Mouse (Mus musculus): ENCODE results near the gene Creg1.
"Not testable (repeated sequence)": the region's sequence is repeated elsewhere in the genome, so short reads cannot be mapped to it uniquely, and the experiment has no call there.

Creg1 gene

DNA sequence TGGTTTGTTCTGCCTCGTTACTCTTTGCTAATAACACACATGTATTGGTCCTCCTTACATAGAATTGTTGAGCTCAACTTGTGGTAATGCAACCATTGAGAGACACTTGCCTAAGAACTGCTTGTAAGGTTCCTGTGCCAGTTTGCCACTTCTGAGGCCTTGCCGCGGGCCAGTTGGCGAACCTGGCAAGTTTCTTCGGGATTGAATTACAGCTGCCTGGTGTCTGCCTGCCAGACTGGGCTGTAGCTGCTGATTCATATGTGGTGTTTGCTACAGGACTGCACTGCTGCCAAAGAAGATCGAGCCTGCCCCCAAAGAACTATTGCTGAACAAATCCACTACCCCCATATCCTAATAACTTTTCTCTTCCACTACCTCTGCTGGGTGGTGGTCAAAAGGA, 9.3 kb upstream of the Creg1 start:
- DNase-seq = no peak

DNA sequence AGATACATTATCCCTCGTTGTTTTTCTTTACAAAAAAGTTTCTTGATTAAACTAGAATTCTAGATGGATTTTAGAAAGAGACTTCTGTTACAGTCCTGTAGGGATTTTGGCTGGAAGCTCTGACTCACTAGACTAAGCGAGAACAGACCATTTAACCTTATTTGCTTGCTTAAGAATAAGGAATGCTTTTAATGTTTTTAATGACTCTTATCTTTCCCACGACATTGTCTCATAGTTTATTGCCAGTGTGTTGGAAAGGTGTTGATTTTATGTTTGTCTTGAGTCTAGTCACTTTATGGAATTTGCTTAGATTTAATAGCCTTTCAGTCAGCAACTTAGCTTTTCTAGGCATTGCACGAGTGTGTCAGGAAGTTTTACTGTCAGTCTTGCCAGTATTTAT, 8.4 kb upstream of the Creg1 start:
- no peak for DNase-seq

DNA sequence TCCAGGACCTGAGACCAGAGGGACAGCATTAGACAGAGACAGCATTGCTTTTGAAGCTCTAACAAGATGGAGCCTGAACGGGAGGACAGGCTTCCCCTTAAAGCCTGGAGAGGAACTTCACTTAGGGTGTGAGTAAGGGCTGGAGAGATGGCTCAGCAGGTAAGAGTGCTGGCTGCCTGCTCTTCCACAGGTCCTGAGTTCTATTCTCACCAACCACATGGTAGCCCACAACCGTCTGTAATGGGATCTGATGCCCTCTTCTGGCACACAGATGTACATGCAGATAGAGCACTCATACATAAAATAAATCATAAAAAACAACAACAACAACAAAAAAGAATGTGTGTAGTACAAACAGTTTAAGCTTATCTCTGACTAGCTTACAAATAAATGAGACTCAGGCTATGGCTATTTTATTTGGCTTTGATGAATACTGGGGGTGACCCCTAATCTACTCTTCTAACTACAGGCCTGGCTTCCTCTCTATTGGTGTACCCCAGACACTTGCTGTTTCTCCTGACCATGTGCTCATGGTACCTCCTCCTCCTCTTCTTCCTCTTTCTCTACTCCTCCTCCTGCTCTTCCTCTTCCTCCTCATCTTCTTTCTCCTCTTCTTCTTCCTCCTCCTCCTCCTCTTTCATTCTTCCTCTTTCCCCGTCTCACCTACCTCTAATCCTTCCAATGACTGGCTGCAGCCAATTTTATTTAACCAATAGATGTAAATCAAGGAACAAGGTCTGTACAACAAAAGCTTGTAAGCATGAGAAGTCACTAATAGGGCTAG, 1.8 kb upstream of the Creg1 start:
- no peak for DNase-seq

DNA sequence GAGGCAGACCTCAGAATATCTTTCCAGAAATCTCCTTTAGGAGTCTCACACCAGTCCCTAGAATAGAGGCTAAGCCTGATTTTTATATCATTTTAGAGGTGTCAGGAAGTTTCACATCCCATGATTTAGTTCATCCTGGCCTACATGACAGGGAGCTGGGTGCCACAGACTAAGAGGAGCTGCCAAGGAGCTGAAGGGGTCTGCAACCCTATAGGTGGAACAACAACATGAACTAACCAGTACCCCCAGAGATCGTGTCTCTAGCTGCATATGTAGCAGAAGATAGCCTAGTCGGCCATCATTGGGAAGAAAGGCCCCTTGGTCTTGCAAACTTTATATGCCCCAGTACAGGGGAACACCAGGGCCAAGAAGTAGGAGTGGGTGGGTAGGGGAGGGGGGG, 1.0 kb upstream of the Creg1 start:
- DNase-seq = not testable (repeated sequence)

DNA sequence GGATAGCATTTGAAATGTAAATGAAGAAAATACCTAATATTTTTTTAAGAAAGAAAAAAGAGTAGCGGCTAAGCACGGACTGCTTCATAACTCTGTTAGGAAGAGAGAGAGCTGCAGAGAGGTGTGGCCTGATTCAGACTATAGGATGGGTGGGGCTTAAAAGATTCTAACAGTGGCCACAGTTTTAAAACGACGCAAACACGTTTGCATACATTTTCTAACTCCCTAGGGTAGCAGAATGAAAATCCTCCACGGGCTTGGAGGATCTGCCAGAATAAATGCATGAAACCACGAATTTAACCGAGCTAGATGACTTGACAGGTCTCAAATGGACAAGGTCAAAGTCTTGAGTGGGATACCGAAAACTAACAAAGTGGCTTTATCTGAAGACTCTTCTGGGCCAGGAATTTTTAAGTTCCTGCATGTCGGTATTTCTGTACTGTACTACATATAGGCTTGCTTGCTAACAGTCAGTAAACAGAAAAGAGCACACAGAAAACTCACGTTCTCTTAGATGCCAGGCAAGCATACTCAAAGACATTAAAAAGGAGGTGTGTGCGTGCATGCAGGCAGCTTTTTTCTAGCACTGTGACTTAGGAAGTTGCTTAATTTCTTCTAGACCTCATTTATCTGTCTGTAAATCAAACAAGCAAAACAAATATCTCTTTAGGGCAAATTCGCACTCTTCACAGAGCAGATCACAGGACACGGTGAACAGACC, 472 bp upstream of the Creg1 start:
- DNase-seq = no peak

DNA sequence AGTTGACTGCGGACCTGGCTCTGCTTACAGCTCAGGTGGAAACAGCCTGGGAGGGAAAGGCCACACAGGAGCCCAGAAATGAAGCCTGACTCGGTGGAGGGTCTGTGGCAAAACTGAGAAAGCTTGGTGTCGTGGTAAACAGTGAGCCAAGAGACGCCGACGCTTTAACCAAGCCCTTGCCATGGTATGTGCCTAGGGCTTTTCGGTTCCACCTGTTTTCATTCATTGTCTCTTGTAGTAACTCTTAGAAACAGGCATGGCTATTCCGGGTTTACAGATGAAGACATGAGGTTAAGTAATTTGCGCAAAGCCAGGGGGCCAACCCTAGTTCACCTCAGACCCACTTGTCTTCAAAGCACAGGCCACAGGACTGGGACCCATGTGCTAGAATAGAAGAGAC, 1.0 kb downstream of the Creg1 start:
- DNase-seq = no peak

DNA sequence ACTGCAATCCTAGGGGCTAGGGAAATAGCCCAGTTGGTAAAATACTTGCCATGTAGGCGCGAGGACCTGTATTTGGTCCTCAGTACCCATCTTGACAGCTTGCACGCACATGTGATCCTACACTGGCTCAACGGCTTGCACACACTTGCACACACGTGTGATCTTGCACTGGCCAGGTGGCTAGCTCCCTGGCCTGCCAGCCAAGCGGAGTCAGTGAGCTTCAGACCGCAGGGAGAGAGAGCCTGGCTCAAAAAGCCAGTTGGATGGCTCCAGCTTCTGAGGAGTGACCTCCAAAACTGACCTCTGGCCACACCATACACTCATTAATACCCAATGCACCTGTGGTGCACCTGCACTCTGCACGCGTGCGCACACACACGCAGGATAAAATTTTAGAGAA, 1.5 kb downstream of the Creg1 start:
- DNase-seq = no peak

DNA sequence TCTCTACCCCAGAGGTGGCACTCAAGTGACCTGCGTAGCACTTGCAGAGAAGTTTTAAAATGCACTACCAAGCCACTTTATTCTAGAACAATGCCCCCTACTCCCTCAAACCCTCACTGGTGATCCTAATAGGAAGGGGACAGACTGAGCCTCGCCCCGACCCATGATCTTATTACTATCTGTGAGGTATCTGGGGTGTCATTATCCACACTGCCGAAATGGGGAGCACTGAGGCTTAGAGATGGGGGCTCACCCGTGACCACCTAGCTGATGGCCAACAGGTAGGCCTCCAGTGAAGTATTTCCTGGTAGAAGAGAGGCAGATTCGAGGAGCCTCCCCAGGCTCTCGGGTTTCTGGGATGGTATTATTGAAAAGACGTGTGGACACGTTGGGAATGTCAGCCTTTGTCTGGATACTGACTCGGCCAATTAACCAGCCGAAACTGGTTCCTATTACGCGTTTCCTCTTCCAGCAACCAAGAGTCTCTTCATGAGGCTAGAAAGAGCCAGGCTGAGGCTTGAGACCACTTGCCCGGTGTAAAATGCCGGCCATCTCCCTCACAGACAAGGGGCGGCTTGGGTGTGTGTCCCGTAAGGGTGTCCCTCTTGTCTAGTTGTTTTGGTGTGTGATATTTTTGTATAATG, 2.2 kb downstream of the Creg1 start:
- DNase-seq = no peak

DNA sequence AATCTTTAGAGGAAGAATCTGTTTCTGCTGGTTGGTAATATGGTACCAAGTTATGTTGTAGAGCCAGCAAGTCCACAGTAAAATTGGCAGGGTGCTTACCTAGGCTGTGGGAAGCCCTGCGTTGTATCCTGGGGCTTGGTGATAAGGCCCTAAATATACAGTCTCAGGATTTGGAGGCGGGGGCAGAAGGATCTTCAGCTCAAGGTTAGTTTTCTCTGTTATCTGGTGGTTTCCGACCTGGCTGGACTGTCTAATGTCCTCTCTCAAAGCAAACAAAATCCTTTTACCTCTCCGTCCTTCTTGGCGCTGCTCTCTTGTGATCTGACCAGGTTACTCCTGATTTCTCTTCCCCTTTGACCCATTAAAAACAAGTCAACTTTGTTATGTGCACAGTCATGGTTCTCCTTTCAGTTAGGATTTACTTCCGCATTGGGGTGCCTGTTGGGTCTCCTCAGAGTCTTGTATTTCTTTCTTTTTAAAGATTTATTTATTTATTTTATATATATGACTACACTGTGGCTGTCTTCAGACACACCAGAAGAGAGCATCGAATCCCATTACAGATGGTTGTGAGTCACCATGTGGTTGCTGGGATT, 2.8 kb downstream of the Creg1 start:
- no peak for DNase-seq

DNA sequence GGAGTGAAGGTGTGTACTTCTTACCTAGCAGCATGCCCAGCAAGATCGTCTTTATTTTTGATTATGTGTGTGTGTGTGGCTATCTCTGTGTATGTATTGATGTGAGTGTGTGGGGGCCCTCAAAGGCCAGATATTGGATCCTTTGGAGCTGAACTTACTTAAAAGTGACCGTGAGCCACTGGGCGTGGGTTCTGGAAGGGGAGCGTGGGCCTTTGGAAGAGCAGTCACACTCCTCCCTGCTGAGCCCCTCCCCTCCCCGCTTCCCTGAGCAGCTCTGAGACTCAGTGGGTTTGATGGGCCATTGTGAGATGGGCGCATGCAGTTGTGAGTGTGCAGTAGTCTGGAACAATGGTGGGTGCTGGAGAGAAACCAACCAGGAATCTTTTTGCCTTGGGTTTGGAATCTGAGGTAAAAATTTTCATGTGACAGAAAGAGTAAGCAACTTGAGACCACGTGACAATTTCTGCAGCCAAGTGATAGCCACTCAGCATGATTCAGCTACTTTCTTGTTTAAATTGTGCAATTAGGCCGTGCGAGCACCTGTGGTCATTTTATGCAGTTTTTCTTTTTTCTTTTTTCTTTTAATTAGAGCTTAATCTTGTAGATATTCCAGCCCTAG, 5.5 kb downstream of the Creg1 start:
- DNase-seq = no peak

DNA sequence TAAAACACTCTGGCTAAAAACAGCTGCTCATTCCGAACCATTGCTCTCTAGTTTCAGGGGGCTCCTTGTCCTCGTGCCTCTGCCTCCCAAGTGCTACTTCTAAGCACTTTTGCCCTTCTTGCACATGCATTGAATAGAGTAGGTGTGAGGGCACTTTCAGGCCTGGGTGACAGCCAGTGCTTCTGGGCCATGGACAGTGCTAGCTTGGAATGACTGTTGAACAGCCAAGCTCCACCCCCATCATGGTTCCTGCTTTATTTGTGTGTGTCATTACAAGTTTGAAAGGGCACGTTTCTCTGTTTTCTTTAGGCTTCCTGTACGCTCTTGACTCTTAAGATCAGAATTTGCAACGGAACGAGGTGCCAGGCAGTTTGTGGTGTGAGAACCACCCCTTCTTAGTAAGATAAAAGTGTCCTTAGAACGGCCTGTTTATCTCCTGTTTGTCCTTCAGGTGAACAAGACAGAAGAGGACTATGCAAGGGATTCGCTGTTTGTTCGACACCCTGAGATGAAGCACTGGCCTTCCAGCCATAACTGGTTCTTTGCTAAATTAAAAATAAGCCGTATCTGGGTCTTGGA, 6.7 kb downstream of the Creg1 start:
- DNase-seq = no peak

DNA sequence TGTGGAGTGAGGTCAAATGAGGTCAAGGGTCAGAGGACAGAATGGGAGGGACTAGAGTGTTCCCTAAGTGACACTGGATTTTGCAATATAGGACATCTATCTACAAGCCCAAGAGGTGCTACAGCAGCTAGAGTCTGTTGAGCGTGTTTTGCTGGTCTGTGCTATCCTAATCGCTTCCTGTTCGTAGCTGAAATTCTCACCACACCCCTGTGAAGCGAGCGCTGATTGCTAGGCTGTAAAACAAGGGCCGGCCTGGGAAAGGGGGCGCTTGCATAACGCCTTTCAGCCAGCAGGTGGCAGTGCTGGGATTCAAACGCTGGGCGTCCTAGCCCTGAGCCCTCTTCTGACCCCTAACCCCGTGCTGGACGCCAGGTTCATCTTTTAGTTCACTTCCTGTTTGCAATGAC, 7.9 kb downstream of the Creg1 start:
- DNase-seq = peak; percentile 81

DNA sequence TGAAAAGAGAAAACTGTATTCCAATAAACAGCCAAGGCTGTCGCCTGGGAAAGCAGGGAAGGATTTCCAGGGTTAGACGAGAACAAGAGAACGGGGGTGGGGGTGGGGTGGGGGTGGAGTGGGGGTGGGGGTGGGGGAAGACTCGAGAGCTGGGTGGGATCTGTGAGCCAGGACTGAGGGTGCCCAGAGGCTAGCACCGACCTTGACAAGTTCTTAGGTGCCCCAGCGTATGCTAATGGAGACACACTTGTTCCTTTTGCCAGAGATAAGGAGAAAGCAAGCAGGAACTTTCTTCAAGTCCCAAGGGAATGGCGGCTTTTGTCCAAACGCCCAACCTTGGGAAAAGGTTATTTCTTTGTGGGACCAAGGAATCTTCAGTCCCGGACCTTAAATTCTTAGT, 8.5 kb downstream of the Creg1 start:
- no peak for DNase-seq

DNA sequence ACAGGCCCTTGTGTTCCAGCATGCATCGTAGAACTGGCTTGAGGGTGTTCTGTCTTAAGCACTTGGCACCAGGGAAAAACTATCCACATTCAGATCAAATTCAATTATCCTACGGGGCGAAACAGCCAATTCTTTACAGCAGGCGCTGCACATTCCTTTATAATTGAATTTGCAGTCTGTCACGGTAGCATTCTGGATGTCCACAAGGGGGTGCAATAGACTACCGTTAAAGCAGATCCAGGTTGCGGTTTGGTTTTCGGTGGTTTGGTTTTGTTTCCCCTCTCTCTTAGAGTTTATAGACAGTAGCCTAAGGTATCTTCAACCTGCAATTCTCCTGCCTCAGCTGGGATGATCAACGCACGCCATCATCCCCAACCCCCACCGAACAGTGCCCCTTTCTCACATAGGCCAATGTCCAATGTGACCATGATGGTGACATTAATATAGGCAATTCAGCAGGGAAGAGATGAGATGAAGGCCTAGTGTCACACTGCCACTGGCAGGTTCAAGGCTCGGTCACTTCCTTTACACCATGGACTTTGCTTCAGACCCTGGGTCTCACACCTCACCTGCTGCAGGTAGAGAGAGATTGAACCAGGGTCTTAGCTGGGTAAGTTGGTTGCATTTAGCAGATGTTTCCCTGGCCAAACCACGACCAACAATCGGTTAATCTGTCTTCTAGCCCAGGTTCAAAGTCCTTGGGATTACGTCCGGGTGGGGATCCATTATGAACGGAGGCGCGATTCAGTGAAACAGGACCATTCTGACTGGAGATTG, 12.2 kb downstream of the Creg1 start:
- peak; percentile 68 for DNase-seq

DNA sequence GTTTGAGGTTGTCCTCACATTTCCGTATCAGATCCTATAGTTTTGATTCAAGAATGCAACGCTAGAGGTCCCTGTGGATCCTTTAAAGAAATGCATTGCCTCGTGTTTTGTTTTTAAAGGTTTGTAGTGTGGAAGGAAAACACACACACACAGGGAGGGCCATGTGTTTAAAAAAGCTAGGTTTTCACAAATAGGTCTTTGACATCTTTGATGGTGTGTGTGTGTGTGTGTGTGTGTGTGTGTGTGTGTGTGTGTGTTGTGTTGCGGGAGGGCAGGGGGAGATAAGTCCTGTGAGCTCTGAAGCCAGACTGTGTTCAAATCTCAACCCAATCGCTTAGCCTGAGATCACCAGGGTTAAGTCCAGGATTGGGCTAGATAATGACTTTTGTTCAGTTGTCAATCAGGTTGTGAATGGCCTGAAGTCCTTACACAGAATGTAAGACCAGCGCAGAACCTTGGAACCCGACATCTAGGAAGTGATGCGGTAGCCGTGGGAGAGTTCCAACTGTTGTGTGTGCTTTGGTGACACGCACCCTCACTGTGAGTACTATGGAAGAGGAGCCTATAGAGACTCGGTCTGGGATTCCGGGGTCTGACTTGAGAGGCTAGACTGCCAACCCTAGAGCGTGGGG, 16.5 kb downstream of the Creg1 start:
- peak; percentile 47 for DNase-seq

DNA sequence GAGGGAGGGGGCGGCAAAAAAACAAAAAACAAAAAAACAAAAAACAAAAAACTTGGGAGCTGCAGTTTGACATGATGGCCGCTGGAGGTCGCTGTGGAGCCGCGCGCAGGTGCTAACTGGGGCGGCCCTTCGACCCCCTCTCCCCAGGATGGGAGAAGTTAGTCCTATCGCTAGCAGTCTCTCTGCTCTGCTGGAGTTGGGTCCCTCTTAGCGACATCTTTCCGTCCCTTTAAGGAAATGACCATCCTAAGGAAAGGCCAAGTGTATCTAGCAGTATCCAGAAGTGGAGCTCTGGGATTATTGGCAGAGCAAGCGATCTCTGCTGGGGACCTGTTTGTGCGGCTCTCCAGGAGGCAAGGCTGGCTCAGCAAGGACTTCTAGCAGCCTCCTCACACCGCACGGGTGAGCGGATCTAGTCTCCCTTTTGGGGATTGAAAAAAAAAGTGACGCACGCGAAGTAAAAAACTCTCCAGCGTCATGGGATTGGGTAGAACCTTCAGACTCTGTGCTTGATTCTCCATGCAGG, 17.1 kb downstream of the Creg1 start:
- DNase-seq = peak; percentile 76

DNA sequence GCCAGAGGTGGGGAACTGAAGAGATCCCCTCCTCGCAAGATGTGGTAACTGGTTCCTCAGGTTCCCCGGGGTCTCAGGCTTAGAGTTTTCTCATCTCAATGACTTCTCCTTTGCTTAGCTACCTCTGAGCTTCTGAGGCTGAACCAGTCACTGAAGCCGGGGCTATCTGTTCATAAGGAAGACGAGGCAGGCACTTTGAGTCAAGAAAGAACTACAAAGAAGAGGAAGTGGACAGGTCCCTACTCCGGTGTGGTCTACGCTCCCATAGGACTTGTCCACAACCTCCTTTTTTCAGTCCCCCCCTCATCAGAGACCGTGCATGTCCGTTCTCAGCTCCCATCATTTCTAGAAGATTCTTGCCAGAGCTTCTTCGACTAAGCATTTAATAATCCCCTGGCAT, 17.9 kb downstream of the Creg1 start:
- no peak for DNase-seq

DNA sequence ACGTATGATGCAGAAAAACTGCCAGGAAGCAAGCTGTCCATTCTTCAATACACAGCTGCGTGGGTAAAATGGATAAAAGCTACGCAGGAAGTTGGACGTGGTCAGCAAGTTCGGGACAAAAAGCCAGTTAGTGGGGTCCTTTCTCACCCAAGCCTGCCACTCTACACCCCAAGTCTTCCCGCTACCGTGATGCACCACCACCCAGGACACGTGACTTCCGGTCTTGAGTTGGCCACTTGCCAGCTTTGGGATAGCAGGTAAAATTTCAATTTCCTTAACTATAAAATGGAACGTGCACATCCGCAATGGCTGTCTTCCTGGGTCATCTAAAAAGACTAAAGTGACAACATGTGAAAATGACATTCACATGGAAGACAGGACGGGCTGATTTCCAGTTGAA, 18.4 kb downstream of the Creg1 start:
- no peak for DNase-seq

DNA sequence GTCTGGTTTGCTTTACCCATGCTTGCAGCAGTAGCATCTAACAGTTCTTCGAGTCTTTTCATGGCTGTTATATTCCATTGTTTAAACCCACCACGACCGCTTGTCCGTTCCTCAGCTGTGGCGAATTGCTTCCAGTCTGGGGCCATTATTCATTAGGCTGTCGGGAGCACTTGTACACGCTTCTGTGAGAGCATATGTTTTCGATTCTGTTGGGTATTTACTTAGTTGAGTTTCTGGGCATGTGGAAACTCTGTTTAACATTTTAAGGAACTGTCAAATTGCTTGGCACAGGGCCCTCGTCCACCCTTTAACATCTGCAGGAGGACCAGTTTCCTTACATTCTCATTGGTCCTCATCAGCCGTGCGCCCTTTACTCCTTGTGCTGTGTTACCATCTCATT, 22.8 kb downstream of the Creg1 start:
- DNase-seq = no peak

DNA sequence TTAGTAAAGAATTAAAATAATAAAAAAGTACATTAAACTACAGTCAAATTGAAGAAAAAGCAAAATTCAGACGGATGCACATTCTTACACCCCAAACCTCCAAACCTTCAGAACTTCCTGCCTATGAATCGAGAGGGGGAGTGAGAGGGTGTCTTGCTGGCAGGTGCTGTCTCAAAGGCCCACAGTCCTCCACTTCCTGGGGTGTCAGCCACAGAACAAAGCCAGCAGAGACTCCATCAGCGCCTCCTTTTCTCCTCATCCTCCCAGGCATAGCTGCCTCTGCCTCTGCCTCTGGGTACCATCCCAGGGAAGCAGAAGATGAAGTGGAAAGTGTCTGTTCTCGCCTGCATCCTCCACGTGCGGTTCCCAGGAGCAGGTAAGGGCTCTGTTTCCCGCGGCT, 25.0 kb downstream of the Creg1 start, which contains the start of gene Cd247:
Gene Cd247, plus strand, starts transcription at position 171 of the 400 bp plus-strand sequence.
- DNase-seq = peak; percentile 82

DNA sequence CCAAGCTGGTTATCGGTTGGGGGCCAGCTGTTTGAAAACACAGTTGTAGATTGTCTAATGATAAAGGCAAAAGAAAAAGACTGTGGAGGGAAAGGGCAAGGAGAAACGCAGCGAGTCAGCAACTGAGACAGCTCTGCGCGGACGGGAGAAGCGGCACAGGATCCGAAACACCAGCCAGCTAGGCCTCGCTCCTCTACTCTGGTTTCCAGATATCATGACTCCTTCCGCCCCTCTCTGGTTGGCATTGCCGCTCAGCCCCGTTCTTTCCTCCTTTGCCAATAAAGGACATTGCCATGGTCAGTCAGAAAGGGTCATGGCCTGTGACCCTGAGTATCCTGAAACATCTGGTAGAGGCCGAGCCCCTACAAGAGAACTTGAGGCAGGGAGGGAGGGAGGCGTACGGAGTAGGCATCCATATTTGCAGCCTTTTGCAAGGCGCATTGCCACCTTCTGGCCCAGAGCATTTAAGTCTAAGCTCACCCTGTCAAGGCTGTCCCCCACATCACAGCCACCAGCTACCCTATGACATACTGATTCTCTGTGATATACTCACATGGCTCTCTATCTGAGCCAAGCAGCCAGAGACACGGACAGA, 25.6 kb downstream of the Creg1 start:
- DNase-seq = peak; percentile 75

Measured in thymus, postnatal 25 days (tissue).